Comparison of ENCODE assay signal across 15 mouse cellular contexts in the genomic region with DNA sequence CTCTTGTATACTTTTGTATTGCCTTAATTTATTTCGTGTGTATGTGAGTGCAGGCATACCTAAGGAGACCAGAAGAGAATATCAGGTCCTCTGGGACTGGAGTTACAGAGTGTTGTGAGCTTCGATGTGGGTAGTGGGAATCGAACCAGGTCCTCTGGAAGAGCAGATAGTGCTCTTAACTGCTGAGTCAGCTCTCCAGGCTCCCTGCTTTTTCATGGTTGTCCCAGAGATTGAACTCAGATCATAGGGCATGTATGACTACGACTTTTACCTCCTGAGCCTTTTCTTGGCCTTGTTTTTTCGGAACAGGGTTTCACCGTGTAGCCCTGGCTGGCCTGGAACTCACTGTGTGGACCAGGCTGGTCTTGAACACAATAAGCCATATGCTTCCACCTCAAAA.
"Had no signal": no experiment of that assay in that cellular context is flagged by ENCODE, and none has a peak within 500 bp of the region (broad histone marks: within the 10 kb centered on the region; RNA-seq: fewer than 3 reads in every experiment).

No protein-coding gene starts in this region.

- H3K27me3 ChIP-seq: neural tube, embryonic 12.5 days; neural tube, embryonic 13.5 days; neural tube, embryonic 15.5 days; stomach, embryonic 15.5 days had no signal

- H3K27ac ChIP-seq: neural tube, embryonic 12.5 days; neural tube, embryonic 13.5 days; neural tube, embryonic 15.5 days; stomach, embryonic 15.5 days; stomach, postnatal 0 days had no signal

- H3K36me3 ChIP-seq: neural tube, embryonic 12.5 days; neural tube, embryonic 13.5 days; neural tube, embryonic 15.5 days; stomach, embryonic 15.5 days had no signal

- H3K9me3 ChIP-seq: neural tube, embryonic 12.5 days; neural tube, embryonic 13.5 days; neural tube, embryonic 15.5 days; stomach, embryonic 15.5 days had no signal

- H3K9ac ChIP-seq: neural tube, embryonic 12.5 days; neural tube, embryonic 13.5 days; neural tube, embryonic 15.5 days; stomach, embryonic 15.5 days had no signal

- DNase-seq: retina, postnatal 1 day; right cerebral cortex, adult 18-20 months; right cerebral cortex, postnatal 25 days; right cerebral cortex, postnatal 4 days; spleen, adult 18-20 months; thymus, adult 18-20 months; thymus, adult 2 months; thymus, postnatal 25 days; thymus, postnatal 36 days; thymus, postnatal 4 days had no signal

- H3K4me2 ChIP-seq: neural tube, embryonic 12.5 days; neural tube, embryonic 13.5 days; neural tube, embryonic 15.5 days; stomach, embryonic 15.5 days had no signal

- H3K4me1 ChIP-seq: neural tube, embryonic 12.5 days; neural tube, embryonic 13.5 days; neural tube, embryonic 15.5 days; stomach, embryonic 15.5 days had no signal

- H3K4me3 ChIP-seq: neural tube, embryonic 12.5 days; neural tube, embryonic 13.5 days; neural tube, embryonic 15.5 days; stomach, embryonic 15.5 days had no signal
